Mouse (Mus musculus) heart, embryonic 14.5 days (tissue): ENCODE results near the gene Brpf1. TPM values are rescaled to one million over a fixed set of nuclear protein-coding genes. Genes with fewer than 3 reads are reported as not detected.

Experiments used
- ATAC-seq: fragments of 200-750 bp; cut with Nextera tagmentation; 2 replicates; pipeline ENCODE4 v1.8.0; 2017; ENCODE audit warnings: low read depth, moderate TSS enrichment; ENCODE audit not compliant: insufficient number of reproducible peaks, insufficient read depth, low FRiP score
- H3K27ac ChIP-seq, 2 experiments: fragments of 200-500 bp in 1 of 2; fragments of 300-500 bp in 1 of 2; sonication (generic) in 1 of 2; replicated peaks in 1 of 2; 2 replicates each; pipeline ENCODE4 v1.5.1; 2012 to 2014; ENCODE audit warnings: low read depth in 2 of 2, low read length in 2 of 2, control low read depth in 1 of 2, mild to moderate bottlenecking in 1 of 2, mixed read lengths in 1 of 2; ENCODE audit not compliant: control insufficient read depth in 1 of 2, insufficient read depth in 1 of 2
- H3K27me3 ChIP-seq: fragments of 300-500 bp; sonication (generic); 2 replicates; pipeline ENCODE4 v1.6.1; 2014; ENCODE audit warnings: mild to moderate bottlenecking, low read length, control low read depth; ENCODE audit not compliant: control insufficient read depth, insufficient read depth
- H3K36me3 ChIP-seq: fragments of 300-500 bp; sonication (generic); 2 replicates; pipeline ENCODE4 v1.6.1; 2014; ENCODE audit warnings: mild to moderate bottlenecking, control low read depth, low read length, mixed read lengths; ENCODE audit not compliant: control insufficient read depth, insufficient read depth
- H3K4me1 ChIP-seq, 2 experiments: fragments of 200-500 bp in 1 of 2; fragments of 300-500 bp in 1 of 2; sonication (generic) in 1 of 2; 2 replicates each; pipeline ENCODE4 v1.6.1; 2012 to 2014; ENCODE audit warnings: low read length in 2 of 2, control low read depth in 1 of 2, mixed read lengths in 1 of 2; ENCODE audit not compliant: control insufficient read depth in 2 of 2, insufficient read depth in 2 of 2
- H3K4me2 ChIP-seq: fragments of 300-500 bp; sonication (generic); 2 replicates; pipeline ENCODE4 v1.6.1; 2014; ENCODE audit warnings: mild to moderate bottlenecking, low read length
- H3K4me3 ChIP-seq, 2 experiments: fragments of 200-500 bp in 1 of 2; fragments of 300-500 bp in 1 of 2; sonication (generic) in 1 of 2; 2 replicates each; pipeline ENCODE4 v1.5.1; 2012 to 2014; ENCODE audit warnings: low read length in 2 of 2, mild to moderate bottlenecking in 2 of 2, control low read depth in 1 of 2, low read depth in 1 of 2, moderate library complexity in 1 of 2; ENCODE audit not compliant: control insufficient read depth in 1 of 2, insufficient read depth in 1 of 2
- H3K9ac ChIP-seq: fragments of 300-500 bp; sonication (generic); 2 replicates; pipeline ENCODE4 v1.6.1; 2014; ENCODE audit warnings: mild to moderate bottlenecking, low read length
- H3K9me3 ChIP-seq: fragments of 300-500 bp; sonication (generic); 2 replicates; pipeline ENCODE4 v1.6.1; 2016; ENCODE audit warnings: low read length, control low read depth; ENCODE audit not compliant: control insufficient read depth
- WGBS: fragments of 180-500 bp; shearing (Covaris S2); extraction: QIAGEN DNeasy Blood & Tissue Kit; methylation state at CpG from one replicate; pipeline ENCODE4 v1.1.7; 2014; 5-methylcytosine and 5-hydroxymethylcytosine counted together
- polyA plus RNA-seq: library from polyadenylated mRNA; unstranded; fragments of >200 nt; fragmentation: Nextera tagmentation; extraction: Ambion mirVana; gene quantifications from 2 replicates; pipeline ENCODE4 v1.2.1, GENCODE M21; 2014

Brpf1 gene
- 11.7 and 11.8 TPM in 2 replicates for polyA plus RNA-seq

- Histone ChIP-seq H3K4me1 (peaks cover 4 to 22% of the 10 kb centered on the region in 2 experiments), H3K27me3 (no peaks in the 10 kb centered on the region), H3K4me2 (peak within 1 kb of the TSS; percentile 84), H3K9me3 (no peaks in the 10 kb centered on the region), H3K27ac (peak within 1 kb of the TSS; percentile 99), H3K4me3 (peak within 1 kb of the TSS; percentile 89 to 93), H3K9ac (peak within 1 kb of the TSS; percentile 94), H3K36me3 (peaks cover 21% of the 10 kb centered on the region)
- WGBS = under 1% methylated on average over 32 of the region's 32 CpGs
- no peak for ATAC-seq
Observed at GRCm38 (mm10) chr6:113306986-113307349, at the start of gene Brpf1. Gene Brpf1, plus strand, starts transcription at chr6:113307137.

GRCm38 (mm10) chr6:113261174-113261858 lies 45.6 kb upstream of the Brpf1 start:
- no peak overlapping the region for H3K27ac ChIP-seq
- 85% methylated on average over 8 of the region's 8 CpGs for WGBS
- H3K4me3 ChIP-seq = no peak overlapping the region
- no peaks in the 10 kb centered on the region for H3K9me3 ChIP-seq
- no peaks in the 10 kb centered on the region for H3K27me3 ChIP-seq
- peak overlapping the region; percentile 34; the same call in 1 of the 2 replicates for H3K9ac ChIP-seq
- H3K36me3 ChIP-seq = peaks cover 89% of the 10 kb centered on the region
- H3K4me1 ChIP-seq = no peaks in the 10 kb centered on the region
- no peak overlapping the region for H3K4me2 ChIP-seq
- ATAC-seq = no peak

- Histone ChIP-seq H3K9ac (no peak overlapping the region), H3K4me2 (no peak overlapping the region), H3K9me3 (no peaks in the 10 kb centered on the region), H3K27me3 (no peaks in the 10 kb centered on the region), H3K4me3 (no peak overlapping the region), H3K27ac (no peak overlapping the region), H3K4me1 (no peaks in the 10 kb centered on the region; a peak in 1 of 4 replicates), H3K36me3 (peaks cover 91% of the 10 kb centered on the region)
- 85% methylated on average over 6 of the region's 6 CpGs for WGBS
- no peak for ATAC-seq
Observed at GRCm38 (mm10) chr6:113263531-113263930, 43.4 kb upstream of the Brpf1 start.

- H3K9ac ChIP-seq = no peak overlapping the region
- no peaks in the 10 kb centered on the region for H3K27me3 ChIP-seq
- H3K4me2 ChIP-seq = no peak overlapping the region
- H3K9me3 ChIP-seq = no peaks in the 10 kb centered on the region
- no peak overlapping the region for H3K27ac ChIP-seq
- peaks cover 91% of the 10 kb centered on the region for H3K36me3 ChIP-seq
- no peak overlapping the region for H3K4me3 ChIP-seq
- 87% methylated on average over 8 of the region's 8 CpGs for WGBS
- H3K4me1 ChIP-seq = no peaks in the 10 kb centered on the region; a peak in 1 of 4 replicates
- ATAC-seq = no peak
Observed at GRCm38 (mm10) chr6:113264429-113264828, 42.5 kb upstream of the Brpf1 start.

GRCm38 (mm10) chr6:113266996-113267655 lies 39.8 kb upstream of the Brpf1 start:
- no peak overlapping the region for H3K27ac ChIP-seq
- H3K36me3 ChIP-seq = peaks cover 94% of the 10 kb centered on the region
- 65% methylated on average over 7 of the region's 7 CpGs for WGBS
- no peaks in the 10 kb centered on the region for H3K27me3 ChIP-seq
- H3K4me1 ChIP-seq = no peaks in the 10 kb centered on the region; a peak in 1 of 4 replicates
- H3K9me3 ChIP-seq = no peaks in the 10 kb centered on the region
- H3K4me3 ChIP-seq = no peak overlapping the region
- H3K4me2 ChIP-seq = no peak overlapping the region
- ATAC-seq = no peak
- H3K9ac ChIP-seq = no peak overlapping the region

GRCm38 (mm10) chr6:113267988-113268387 lies 38.9 kb upstream of the Brpf1 start:
- peaks cover 94% of the 10 kb centered on the region for H3K36me3 ChIP-seq
- no peaks in the 10 kb centered on the region for H3K9me3 ChIP-seq
- no peaks in the 10 kb centered on the region; a peak in 1 of 4 replicates for H3K4me1 ChIP-seq
- no peak overlapping the region for H3K4me2 ChIP-seq
- no peak overlapping the region for H3K27ac ChIP-seq
- 74% methylated on average over 1 of the region's 1 CpGs for WGBS
- ATAC-seq = no peak
- no peak overlapping the region for H3K9ac ChIP-seq
- H3K4me3 ChIP-seq = no peak overlapping the region
- H3K27me3 ChIP-seq = no peaks in the 10 kb centered on the region

- 75% methylated on average over 3 of the region's 3 CpGs for WGBS
- peaks cover 90% of the 10 kb centered on the region for H3K36me3 ChIP-seq
- no peaks in the 10 kb centered on the region for H3K27me3 ChIP-seq
- no peak overlapping the region for H3K4me3 ChIP-seq
- no peak overlapping the region for H3K9ac ChIP-seq
- no peak for ATAC-seq
- no peaks in the 10 kb centered on the region; a peak in 1 of 4 replicates for H3K4me1 ChIP-seq
- no peak overlapping the region for H3K27ac ChIP-seq
- H3K9me3 ChIP-seq = no peaks in the 10 kb centered on the region
- no peak overlapping the region for H3K4me2 ChIP-seq
Observed at GRCm38 (mm10) chr6:113272365-113272764, 34.6 kb upstream of the Brpf1 start.
